Mouse (Mus musculus) MEL (cell line): ENCODE measurements around the gene H2-DMa. TPM values are rescaled to one million over a fixed set of nuclear protein-coding genes. Genes with fewer than 3 reads are reported as not detected.

ENCODE experiments used
- DNase-seq: peaks from one replicate; pipeline ENCODE4 v3.0.0; 2011; ENCODE audit warnings: low read depth, low spot score
- H3K27ac ChIP-seq: 2 replicates; pipeline ENCODE4 v1.5.1; 2012; ENCODE audit warnings: low read depth, mild to moderate bottlenecking, control low read depth, low read length, moderate library complexity; ENCODE audit not compliant: control insufficient read depth
- H3K27me3 ChIP-seq, 2 experiments: fragments of 150-350 bp in 1 of 2; sonication (generic) in 1 of 2; 2 replicates each; pipeline ENCODE4 v1.6.1; 2012; ENCODE audit warnings: low read length in 2 of 2, mild to moderate bottlenecking in 2 of 2, improper control_type of control experiment in 1 of 2, moderate library complexity in 1 of 2; ENCODE audit not compliant: insufficient read depth in 2 of 2, control insufficient read depth in 1 of 2
- H3K36me3 ChIP-seq, 2 experiments: 2 replicates each; pipeline ENCODE4 v1.6.1; 2012 to 2014; ENCODE audit warnings: low read length in 2 of 2, improper control_type of control experiment in 1 of 2, inconsistent platforms in 1 of 2, mild to moderate bottlenecking in 1 of 2; ENCODE audit not compliant: insufficient read depth in 2 of 2, control insufficient read depth in 1 of 2
- H3K4me1 ChIP-seq, 2 experiments: fragments of 150-350 bp in 1 of 2; sonication (generic) in 1 of 2; 2 replicates each; pipeline ENCODE4 v1.6.1; 2012; ENCODE audit warnings: low read length in 2 of 2, improper control_type of control experiment in 1 of 2, mild to moderate bottlenecking in 1 of 2; ENCODE audit not compliant: insufficient read depth in 2 of 2, control insufficient read depth in 1 of 2
- H3K4me3 ChIP-seq, 2 experiments: fragments of 150-350 bp in 1 of 2; sonication (generic) in 1 of 2; 2 replicates each; pipeline ENCODE4 v1.5.1; 2012; ENCODE audit warnings: low read depth in 2 of 2, low read length in 2 of 2, mild to moderate bottlenecking in 2 of 2, moderate library complexity in 2 of 2, control low read depth in 1 of 2, improper control_type of control experiment in 1 of 2; ENCODE audit not compliant: control insufficient read depth in 1 of 2, insufficient read depth in 1 of 2
- H3K79me2 ChIP-seq: 2 replicates; pipeline ENCODE4 v1.6.1; 2012; ENCODE audit warnings: mild to moderate bottlenecking, low read length, moderate library complexity; ENCODE audit not compliant: control insufficient read depth, poor library complexity, insufficient read depth
- H3K9ac ChIP-seq: 2 replicates; pipeline ENCODE4 v1.6.1; 2012; ENCODE audit warnings: low read depth, mild to moderate bottlenecking, control low read depth, low read length, moderate library complexity; ENCODE audit not compliant: control insufficient read depth, poor library complexity, severe bottlenecking
- H3K9me3 ChIP-seq: fragments of 150-350 bp; sonication (generic); replicated peaks from 2 replicates; pipeline ENCODE4 v1.6.1; 2012; ENCODE audit warnings: mild to moderate bottlenecking, low read length, improper control_type of control experiment, moderate library complexity; ENCODE audit not compliant: insufficient read depth
- BHLHE40 ChIP-seq: IDR thresholded peaks from 2 replicates; pipeline ENCODE4 v1.6.1; 2012; ENCODE audit warnings: low read depth, mild to moderate bottlenecking, inconsistent platforms, low read length, improper control_type of control experiment, borderline replicate concordance
- CHD1 ChIP-seq: IDR thresholded peaks from 2 replicates; pipeline ENCODE4 v1.6.1; 2012; ENCODE audit warnings: low read depth, mild to moderate bottlenecking, inconsistent platforms, low read length, improper control_type of control experiment
- CHD2 ChIP-seq: IDR thresholded peaks from 2 replicates; pipeline ENCODE4 v1.6.1; 2011; ENCODE audit warnings: low read length, improper control_type of control experiment
- CTCF ChIP-seq, 3 experiments: IDR thresholded peaks in 2 of 3; conservative IDR thresholded peaks in 1 of 3; 2 replicates each; pipeline ENCODE4 v1.5.1; 2011 to 2012; ENCODE audit warnings: low read length in 3 of 3, low read depth in 2 of 3, mild to moderate bottlenecking in 2 of 3, improper control_type of control experiment in 1 of 3, inconsistent platforms in 1 of 3, mixed read lengths in 1 of 3, moderate library complexity in 1 of 3; ENCODE audit not compliant: control insufficient read depth in 1 of 3, insufficient read depth in 1 of 3, poor library complexity in 1 of 3, severe bottlenecking in 1 of 3
- ELF1 ChIP-seq: IDR thresholded peaks from 2 replicates; pipeline ENCODE4 v1.6.1; 2014; ENCODE audit warnings: low read depth, mild to moderate bottlenecking, inconsistent platforms, low read length, improper control_type of control experiment, moderate library complexity
- ETS1 ChIP-seq: IDR thresholded peaks from 2 replicates; pipeline ENCODE4 v1.6.1; 2012; ENCODE audit warnings: low read depth, mild to moderate bottlenecking, inconsistent platforms, low read length, improper control_type of control experiment, moderate library complexity
- HCFC1 ChIP-seq: IDR thresholded peaks from 2 replicates; pipeline ENCODE4 v1.6.1; 2012; ENCODE audit warnings: low read depth, mild to moderate bottlenecking, inconsistent platforms, low read length, improper control_type of control experiment, moderate library complexity
- JUND ChIP-seq: IDR thresholded peaks from 2 replicates; pipeline ENCODE4 v1.6.1; 2011; ENCODE audit warnings: low read depth, mild to moderate bottlenecking, improper control_type of control experiment, low read length
- KAT2A ChIP-seq: conservative IDR thresholded peaks from 2 replicates; pipeline ENCODE4 v1.6.1; 2012; ENCODE audit warnings: low read depth, low read length, improper control_type of control experiment, inconsistent platforms
- MAZ ChIP-seq: IDR thresholded peaks from 2 replicates; pipeline ENCODE4 v1.6.1; 2012; ENCODE audit warnings: low read depth, mild to moderate bottlenecking, inconsistent platforms, low read length, improper control_type of control experiment
- MEF2A ChIP-seq: IDR thresholded peaks from 2 replicates; pipeline ENCODE4 v1.6.1; 2014; ENCODE audit warnings: low read depth, mild to moderate bottlenecking, inconsistent platforms, low read length, improper control_type of control experiment; ENCODE audit not compliant: poor library complexity, insufficient replicate concordance, severe bottlenecking; ENCODE audit errors: extremely low read depth
- MYB ChIP-seq: IDR thresholded peaks from 2 replicates; pipeline ENCODE4 v1.6.1; 2011; ENCODE audit warnings: mild to moderate bottlenecking, low read depth, low read length, improper control_type of control experiment
- MYC ChIP-seq: IDR thresholded peaks from 2 replicates; pipeline ENCODE4 v1.6.1; 2011; ENCODE audit warnings: low read depth, mild to moderate bottlenecking, low read length, improper control_type of control experiment, moderate library complexity
- NRF1 ChIP-seq: IDR thresholded peaks from 2 replicates; pipeline ENCODE4 v1.6.1; 2014; ENCODE audit warnings: low read depth, mild to moderate bottlenecking, inconsistent platforms, low read length, improper control_type of control experiment, moderate library complexity; ENCODE audit not compliant: poor library complexity, insufficient read depth, severe bottlenecking
- POLR2A ChIP-seq, 2 experiments: IDR thresholded peaks; 2 replicates each; pipeline ENCODE4 v1.6.1; 2011 to 2012; ENCODE audit warnings: low read length in 2 of 2, mild to moderate bottlenecking in 2 of 2, control low read depth in 1 of 2, improper control_type of control experiment in 1 of 2, low read depth in 1 of 2, moderate library complexity in 1 of 2; ENCODE audit not compliant: control insufficient read depth in 1 of 2, insufficient read depth in 1 of 2, poor library complexity in 1 of 2
- RAD21 ChIP-seq: IDR thresholded peaks from 2 replicates; pipeline ENCODE4 v1.6.1; 2011; ENCODE audit warnings: mild to moderate bottlenecking, low read depth, low read length, improper control_type of control experiment
- SIN3A ChIP-seq: IDR thresholded peaks from 2 replicates; pipeline ENCODE4 v1.6.1; 2012; ENCODE audit warnings: low read length, improper control_type of control experiment, inconsistent platforms
- SMC3 ChIP-seq: IDR thresholded peaks from 2 replicates; pipeline ENCODE4 v1.6.1; 2011; ENCODE audit warnings: low read depth, low read length, improper control_type of control experiment
- USF1 ChIP-seq: IDR thresholded peaks from 2 replicates; pipeline ENCODE4 v1.6.1; 2014; ENCODE audit warnings: low read depth, mild to moderate bottlenecking, inconsistent platforms, low read length, improper control_type of control experiment, moderate library complexity
- USF2 ChIP-seq, 2 experiments: IDR thresholded peaks; 2 replicates each; pipeline ENCODE4 v1.6.1; 2011 to 2012; ENCODE audit warnings: improper control_type of control experiment in 2 of 2, low read length in 2 of 2, borderline replicate concordance in 1 of 2, inconsistent platforms in 1 of 2, low read depth in 1 of 2, mild to moderate bottlenecking in 1 of 2; ENCODE audit not compliant: insufficient read depth in 1 of 2
- ZMIZ1 ChIP-seq: IDR thresholded peaks from 2 replicates; pipeline ENCODE4 v1.6.1; 2012; ENCODE audit warnings: low read depth, mild to moderate bottlenecking, inconsistent platforms, low read length, improper control_type of control experiment, moderate library complexity
- ZNF384 ChIP-seq: IDR thresholded peaks from 2 replicates; pipeline ENCODE4 v1.6.1; 2012; ENCODE audit warnings: low read depth, mild to moderate bottlenecking, inconsistent platforms, low read length, improper control_type of control experiment
- polyA plus RNA-seq, 2 experiments: library from polyadenylated mRNA; stranded (reverse) in 1 of 2; unstranded in 1 of 2; fragments of >175 nt in 1 of 2; fragments of >200 nt in 1 of 2; gene quantifications; 2 replicates each; pipeline versions ENCODE4 v1.2.1 to v1.2.4; 2012; ENCODE audit warnings: low replicate concordance in 2 of 2, low read depth in 1 of 2; ENCODE audit not compliant: insufficient read length in 2 of 2, insufficient read depth in 1 of 2, missing spikeins in 1 of 2
- total RNA-seq: library from RNA; depleted of rRNA; stranded (reverse); fragments of 300-350 nt; gene quantifications from 2 replicates; pipeline ENCODE4 v1.2.3, GENCODE M21; 2012

H2-DMa gene
- total and polyA plus RNA-seq, 3 experiments: 38.3 to 38.7 TPM; not detected in 1

GRCm38 (mm10) chr17:34135297-34136224, 16.2 kb downstream of the H2-DMa start (continued):
- TF ChIP-seq USF2 (IDR thresholded peaks at IDR 0.05; ENCODE audit: borderline replicate concordance in 1 of 2, insufficient read depth in 1 of 2, low read depth in 1 of 2, low read length in 2 of 2) (no peak), CHD2 (peak; percentile 96), RAD21 (peak; percentile 89), CHD1 (no peak), NRF1 (no peak; the same call in 1 of the 2 replicates), ETS1 (peak; percentile 47; the same call in 1 of the 2 replicates), USF1 (no peak), MYB (no peak), KAT2A (no peak), ZNF384 (no peak), MEF2A (no peak), ZMIZ1 (no peak), HCFC1 (no peak; the same call in 1 of the 2 replicates), BHLHE40 (peak; percentile 68; the same call in 1 of the 2 replicates), ELF1 (no peak), CTCF (IDR thresholded peaks at IDR 0.05 in 2 of 3, conservative IDR thresholded peaks at IDR 0.05 in 1 of 3; ENCODE audit: control insufficient read depth in 1 of 3, insufficient read depth in 1 of 3, low read depth in 2 of 3, low read length in 3 of 3, poor library complexity in 1 of 3, severe bottlenecking in 1 of 3) (peak in 2 of 3 experiments; percentile 99 to 100; a peak in 5 of 6 replicates), JUND (no peak), MAZ (no peak), SIN3A (peak; percentile 67), SMC3 (peak; percentile 100), MYC (peak; percentile 51; the same call in 1 of the 2 replicates)

GRCm38 (mm10) chr17:34137601-34138000, 18.3 kb downstream of the H2-DMa start:
- peaks cover 18 to 33% of the 10 kb centered on the region in 2 experiments for H3K4me1 ChIP-seq
- H3K4me3 ChIP-seq: no peak overlapping the region
- no peaks in the 10 kb centered on the region for H3K27me3 ChIP-seq
- H3K9me3 ChIP-seq: no peaks in the 10 kb centered on the region
- TF ChIP-seq POLR2A (IDR thresholded peaks at IDR 0.05; ENCODE audit: control insufficient read depth in 1 of 2, insufficient read depth in 1 of 2, low read depth in 1 of 2, low read length in 2 of 2, poor library complexity in 1 of 2) (no peak), KAT2A (no peak)
- H3K27ac ChIP-seq: no peak overlapping the region
- no peak for DNase-seq
- no peak overlapping the region for H3K9ac ChIP-seq
- H3K79me2 ChIP-seq: no peaks in the 10 kb centered on the region
- peaks cover 0 to 21% of the 10 kb centered on the region in 2 experiments; a peak in 2 of 4 replicates for H3K36me3 ChIP-seq
